Mouse (Mus musculus): ENCODE results near the gene Cep57.
"Not testable (repeated sequence)": the region's sequence is repeated elsewhere in the genome, so short reads cannot be mapped to it uniquely, and the experiment has no call there.

The Cep57 gene

DNA sequence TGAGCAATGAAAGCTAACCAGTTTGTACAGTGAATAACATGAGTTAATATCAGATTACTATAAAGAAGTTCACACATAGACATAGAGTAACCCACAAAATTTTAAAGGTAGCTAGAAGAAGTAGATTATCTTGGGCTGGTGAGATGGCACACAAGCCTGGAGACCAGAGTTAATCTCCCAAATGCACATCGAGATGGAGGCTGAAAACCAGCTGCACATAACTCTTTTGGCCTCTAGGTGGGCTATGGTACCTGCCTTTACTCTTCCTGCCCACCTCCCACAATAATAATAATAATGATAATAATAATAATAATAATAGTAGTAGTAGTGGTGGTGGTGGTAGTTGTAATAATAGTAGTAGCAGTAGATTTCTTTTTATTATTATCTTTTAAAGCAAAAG, 32.6 kb downstream of the Cep57 start:
- no peak for DNase-seq (ENCODE audit: low spot score in 2 of 2)

DNA sequence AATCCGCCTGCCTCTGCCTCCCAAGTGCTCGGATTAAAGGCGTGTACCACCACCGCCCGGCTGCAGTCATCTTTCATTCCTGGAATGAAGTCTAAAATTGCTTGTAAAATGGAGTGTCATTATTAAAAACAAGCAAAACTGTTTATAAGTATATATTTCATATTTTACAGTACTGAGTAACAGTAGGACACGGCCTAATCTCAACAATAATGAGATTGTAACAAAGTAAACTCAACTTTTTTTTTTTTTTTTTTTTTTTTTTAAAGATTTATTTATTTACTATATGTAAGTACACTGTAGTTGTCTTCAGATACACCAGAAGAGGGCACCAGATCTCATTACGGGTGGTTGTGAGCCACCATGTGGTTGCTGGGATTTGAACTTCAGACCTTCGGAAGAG, 36.0 kb downstream of the Cep57 start:
- not testable (repeated sequence) for DNase-seq (ENCODE audit: low spot score in 2 of 2)

GRCm38 (mm10) chr9:13781985-13782384, 44.9 kb downstream of the Cep57 start:
- DNase-seq (ENCODE audit: low spot score in 2 of 2), result no peak

- DNase-seq (ENCODE audit: low spot score in 2 of 2), result no peak
Measured at GRCm38 (mm10) chr9:13774732-13775131, 52.2 kb downstream of the Cep57 start.

GRCm38 (mm10) chr9:13766570-13766969, 60.3 kb downstream of the Cep57 start:
- peak in 1 of 2 experiments; percentile 46 for DNase-seq (ENCODE audit: low spot score in 2 of 2)

DNA sequence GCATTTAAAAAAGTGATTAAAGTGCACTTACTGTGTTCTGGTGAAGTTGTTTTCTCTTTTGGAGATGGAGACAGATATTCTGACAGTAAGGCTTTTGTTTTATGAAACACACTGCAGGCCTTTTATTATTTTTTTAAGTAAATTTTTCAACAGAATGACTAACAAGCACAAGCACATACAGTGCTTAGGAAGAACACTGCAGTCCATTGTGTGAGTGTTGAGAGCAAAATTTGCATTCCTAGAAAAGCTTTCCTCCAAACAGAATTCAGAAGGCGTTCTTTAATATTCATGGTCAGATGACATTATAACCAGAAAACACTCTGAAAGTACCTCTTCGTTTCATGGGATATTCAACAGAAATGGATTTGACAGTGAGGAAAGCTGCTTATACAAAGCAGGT, 61.3 kb downstream of the Cep57 start:
- peak in 1 of 2 experiments; percentile 22 for DNase-seq (ENCODE audit: low spot score in 2 of 2)

GRCm38 (mm10) chr9:13760430-13760829, 66.5 kb downstream of the Cep57 start:
- DNase-seq (ENCODE audit: low spot score in 2 of 2), result no peak

Data from left cerebral cortex, adult 9 months (tissue).